Mouse (Mus musculus) hindbrain, embryonic 11.5 days (tissue): ENCODE results near the gene Svopl. TPM values are rescaled to one million over a fixed set of nuclear protein-coding genes. Genes with fewer than 3 reads are reported as not detected.

ENCODE experiments used
- ATAC-seq: fragments of 200-750 bp; cut with Nextera tagmentation; 2 replicates; pipeline ENCODE4 v1.8.0; 2017; ENCODE audit warnings: mild to moderate bottlenecking, moderate TSS enrichment, moderate library complexity; ENCODE audit not compliant: low FRiP score
- DNase-seq: peaks from one replicate; pipeline ENCODE4 v3.0.0-alpha.2; 2015; ENCODE audit warnings: low spot score
- H3K27ac ChIP-seq: fragments of 300-500 bp; sonication (generic); 2 replicates; pipeline ENCODE4 v1.5.1; 2014; ENCODE audit warnings: mild to moderate bottlenecking, low read depth, low read length
- H3K27me3 ChIP-seq: fragments of 300-500 bp; sonication (generic); 2 replicates; pipeline ENCODE4 v1.6.1; 2014; ENCODE audit warnings: mild to moderate bottlenecking, low read length, moderate library complexity, mixed read lengths; ENCODE audit not compliant: control insufficient read depth, insufficient read depth
- H3K36me3 ChIP-seq: fragments of 300-500 bp; sonication (generic); 2 replicates; pipeline ENCODE4 v1.6.1; 2014; ENCODE audit warnings: mild to moderate bottlenecking, low read length, moderate library complexity, mixed read lengths; ENCODE audit not compliant: control insufficient read depth, insufficient read depth
- H3K4me1 ChIP-seq: fragments of 300-500 bp; sonication (generic); replicated peaks from 2 replicates; pipeline ENCODE4 v1.6.1; 2014; ENCODE audit warnings: low read length, mixed read lengths; ENCODE audit not compliant: control insufficient read depth, insufficient read depth
- H3K4me2 ChIP-seq: fragments of 300-500 bp; sonication (generic); replicated peaks from 2 replicates; pipeline ENCODE4 v1.6.1; 2014; ENCODE audit warnings: mild to moderate bottlenecking, low read depth, low read length
- H3K4me3 ChIP-seq: fragments of 300-500 bp; sonication (generic); 2 replicates; pipeline ENCODE4 v1.5.1; 2014; ENCODE audit warnings: low read depth, low read length
- H3K9ac ChIP-seq: fragments of 300-500 bp; sonication (generic); 2 replicates; pipeline ENCODE4 v1.6.1; 2014; ENCODE audit warnings: low read depth, low read length
- H3K9me3 ChIP-seq: fragments of 300-500 bp; sonication (generic); 2 replicates; pipeline ENCODE4 v1.6.1; 2016; ENCODE audit warnings: low read length; ENCODE audit not compliant: control insufficient read depth
- WGBS: fragments of 180-500 bp; shearing (Covaris S2); extraction: QIAGEN DNeasy Blood & Tissue Kit; methylation state at CpG from one replicate; pipeline ENCODE4 v1.1.7; 2014; 5-methylcytosine and 5-hydroxymethylcytosine counted together
- polyA plus RNA-seq: library from polyadenylated mRNA; unstranded; fragments of >200 nt; fragmentation: Nextera tagmentation; extraction: Ambion mirVana; gene quantifications from 2 replicates; pipeline ENCODE4 v1.2.1, GENCODE M21; 2014

Svopl gene
- polyA plus RNA-seq, 1 experiment from 2014 or later: 2.6 TPM

DNA sequence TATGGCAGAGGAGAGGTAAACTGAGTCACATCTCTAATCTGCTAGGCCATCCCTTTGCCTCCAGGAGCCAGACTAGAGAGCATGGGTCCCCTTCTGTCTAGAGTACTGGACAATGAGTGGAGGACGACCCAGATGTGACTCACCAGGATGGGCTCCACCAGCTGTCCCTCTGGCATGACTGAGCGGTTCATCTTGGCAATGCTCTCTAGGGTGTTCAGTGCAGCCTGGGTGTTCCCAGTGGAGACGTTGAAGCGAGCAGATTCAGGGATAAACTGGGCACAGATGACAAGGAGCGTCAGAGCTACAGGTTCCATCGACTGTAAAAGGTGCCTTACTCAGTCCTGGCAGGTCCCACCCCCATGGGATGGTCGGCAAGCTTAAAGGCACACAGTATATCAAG, 25.4 kb downstream of the Svopl start:
- WGBS: 91% methylated on average over 7 of the region's 7 CpGs
- no peak overlapping the region for H3K4me2 ChIP-seq
- no peak for ATAC-seq

DNA sequence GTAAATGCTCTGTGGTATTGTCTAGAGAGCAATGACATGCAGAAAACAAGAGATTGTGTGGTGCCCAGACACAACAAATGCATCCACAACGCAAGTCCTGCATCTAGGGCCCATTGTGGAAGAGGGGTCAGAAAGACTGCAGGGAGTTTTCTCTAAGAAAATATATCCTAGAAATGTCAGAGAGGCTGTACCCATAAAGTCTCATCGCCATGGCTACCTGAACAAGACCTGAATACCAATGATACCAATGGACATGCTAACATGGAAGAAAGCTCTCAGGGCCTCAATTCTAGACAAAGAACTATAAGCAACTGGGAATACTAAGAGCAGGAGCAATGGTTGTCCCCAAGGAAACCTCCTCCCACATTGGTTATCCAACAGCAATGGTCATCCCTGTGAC, 34.0 kb downstream of the Svopl start:
- Histone ChIP-seq H3K27ac (no peak overlapping the region), H3K9me3 (no peaks in the 10 kb centered on the region), H3K4me1 (0 out of 2 replicates have a peak, but pooled peaks cover 2% of the 10 kb centered on the region), H3K4me2 (no peak overlapping the region), H3K4me3 (no peak overlapping the region), H3K27me3 (no peaks in the 10 kb centered on the region), H3K36me3 (no peaks in the 10 kb centered on the region), H3K9ac (no peak overlapping the region)
- ATAC-seq (0 out of 2 replicates have a peak, but pooled peaks have one; percentile 19), DNase-seq (peak; percentile 44)
- WGBS: 71% methylated on average over 2 of the region's 2 CpGs

More for the DNA sequence above, 25.4 kb downstream of the Svopl start:
- DNase-seq: no peak
- Histone ChIP-seq H3K4me3 (no peak overlapping the region), H3K27me3 (no peaks in the 10 kb centered on the region), H3K4me1 (no peaks in the 10 kb centered on the region), H3K9ac (no peak overlapping the region), H3K9me3 (no peaks in the 10 kb centered on the region), H3K27ac (no peak overlapping the region), H3K36me3 (no peaks in the 10 kb centered on the region)

DNA sequence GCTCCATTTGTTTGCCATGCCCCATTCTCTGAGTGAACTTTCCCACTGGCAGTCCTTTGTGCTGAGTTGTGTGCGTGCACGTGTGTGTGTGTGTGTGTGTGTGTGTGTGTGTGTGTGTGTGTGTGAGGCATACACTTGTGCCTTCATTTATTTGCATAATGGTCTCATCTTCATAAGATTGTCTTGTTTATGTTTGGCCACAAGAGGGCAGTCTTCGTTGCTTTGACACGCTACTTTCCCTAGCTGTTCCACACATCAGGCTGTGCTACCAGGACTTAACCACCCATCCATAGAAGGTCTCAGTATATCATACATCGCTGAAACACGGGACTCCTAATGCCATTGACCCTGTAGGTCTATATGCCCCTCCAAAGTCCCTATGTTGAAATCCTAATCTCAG, 39.3 kb downstream of the Svopl start:
- no peak overlapping the region for H3K9ac ChIP-seq
- no peaks in the 10 kb centered on the region for H3K36me3 ChIP-seq
- H3K27ac ChIP-seq: no peak overlapping the region
- ATAC-seq (peak; percentile 63; the same call in 1 of the 2 replicates), DNase-seq (peak; percentile 82)
- no peaks in the 10 kb centered on the region for H3K9me3 ChIP-seq
- no peaks in the 10 kb centered on the region for H3K27me3 ChIP-seq
- WGBS: 13% methylated on average over 6 of the region's 6 CpGs
- no peak overlapping the region for H3K4me3 ChIP-seq
- no peaks in the 10 kb centered on the region for H3K4me1 ChIP-seq
- H3K4me2 ChIP-seq: no peak overlapping the region

- WGBS: 92% methylated on average over 4 of the region's 4 CpGs
- DNase-seq: no peak
Observed at GRCm38 (mm10) chr6:37967386-37967785, 79.4 kb downstream of the Svopl start.

GRCm38 (mm10) chr6:37951306-37951705, 95.5 kb downstream of the Svopl start:
- WGBS: 82% methylated on average over 5 of the region's 6 CpGs
- H3K4me3 ChIP-seq: no peak overlapping the region

More at GRCm38 (mm10) chr6:37967386-37967785, 79.4 kb downstream of the Svopl start:
- ATAC-seq: no peak
- H3K36me3 ChIP-seq: 0 out of 2 replicates have a peak, but pooled peaks cover 2% of the 10 kb centered on the region
- no peak overlapping the region for H3K4me2 ChIP-seq
- H3K4me3 ChIP-seq: no peak overlapping the region
- no peaks in the 10 kb centered on the region for H3K9me3 ChIP-seq
- no peak overlapping the region for H3K27ac ChIP-seq
- no peaks in the 10 kb centered on the region for H3K27me3 ChIP-seq
- no peaks in the 10 kb centered on the region for H3K4me1 ChIP-seq
- H3K9ac ChIP-seq: no peak overlapping the region

DNA sequence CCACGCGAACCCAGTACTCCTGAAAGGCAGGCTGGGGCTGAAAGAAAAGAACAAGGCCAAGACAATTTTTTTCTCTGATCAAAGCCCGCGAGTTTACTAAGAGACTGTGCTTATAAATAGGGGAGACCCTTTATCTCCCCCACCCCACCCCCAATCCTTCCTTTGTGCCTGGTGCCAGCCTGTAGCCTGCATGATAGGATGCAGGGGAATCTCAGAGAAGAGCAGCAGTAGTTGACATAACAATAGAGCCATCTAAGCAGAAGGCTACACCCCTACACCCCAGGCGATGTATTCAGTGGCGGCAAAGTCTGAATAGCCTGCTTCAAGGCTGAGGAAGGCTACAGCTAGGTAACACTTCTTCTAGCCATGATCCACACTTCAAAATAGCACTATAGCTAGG, 110.3 kb downstream of the Svopl start:
- Histone ChIP-seq H3K4me1 (no peaks in the 10 kb centered on the region), H3K27me3 (no peaks in the 10 kb centered on the region)
- DNase-seq: peak; percentile 15

More at GRCm38 (mm10) chr6:37951306-37951705, 95.5 kb downstream of the Svopl start:
- no peak overlapping the region for H3K27ac ChIP-seq
- H3K4me1 ChIP-seq: no peaks in the 10 kb centered on the region
- DNase-seq (no peak), ATAC-seq (no peak)
- no peaks in the 10 kb centered on the region for H3K9me3 ChIP-seq
- H3K36me3 ChIP-seq: no peaks in the 10 kb centered on the region
- H3K9ac ChIP-seq: no peak overlapping the region
- H3K27me3 ChIP-seq: no peaks in the 10 kb centered on the region
- no peak overlapping the region for H3K4me2 ChIP-seq

More for the DNA sequence above, 110.3 kb downstream of the Svopl start:
- ATAC-seq: peak; percentile 51; the same call in 1 of the 2 replicates
- Histone ChIP-seq H3K9ac (no peak overlapping the region), H3K4me3 (no peak overlapping the region), H3K36me3 (peaks cover 2% of the 10 kb centered on the region; the same call in 1 of the 2 replicates), H3K27ac (no peak overlapping the region), H3K9me3 (no peaks in the 10 kb centered on the region), H3K4me2 (no peak overlapping the region)
- 23% methylated on average over 6 of the region's 6 CpGs for WGBS

Other genes starting within 250 kb of the Svopl start
- 35.4 and 40.3 TPM in 2 replicates for gene Trim24, start 176.2 kb downstream of the Svopl start, polyA plus RNA-seq
- gene Tmem213, start 62.3 kb upstream of the Svopl start, polyA plus RNA-seq: not detected in 2 replicates
- gene Atp6v0a4, start 77.6 kb upstream of the Svopl start, polyA plus RNA-seq: not detected in 2 replicates
- 12.3 and 13.2 TPM in 2 replicates for gene D630045J12Rik, start 207.0 kb upstream of the Svopl start, polyA plus RNA-seq